Mouse (Mus musculus) left cerebral cortex, postnatal 10 days (tissue): Measurements from ENCODE around the gene BC005537. TPM values are rescaled to one million over a fixed set of nuclear protein-coding genes. Genes with fewer than 3 reads are reported as not detected.
"Not testable (repeated sequence)": the region's sequence is repeated elsewhere in the genome, so short reads cannot be mapped to it uniquely, and the experiment has no call there.

Experiments
- DNase-seq, 2 experiments: peaks; one replicate each; pipeline ENCODE4 v3.0.0; 2021 to 2022; ENCODE audit warnings: low spot score in 2 of 2, mixed read lengths in 1 of 2; ENCODE audit errors: extremely low spot score in 1 of 2
- intact Hi-C: fragments of 180-260 bp; cut with DNase I; formaldehyde crosslinking; loops from one replicate; pipeline ENCODE4 v1.15.1; 2025
- total RNA-seq, 2 experiments: library from RNA; stranded (reverse); gene quantifications; 2 replicates each; pipeline ENCODE4 v1.2.3; 2021

Gene BC005537
- total RNA-seq: 100 to 1,000 TPM; 224 TPM

GRCm38 (mm10) chr13:24801308-24801921 lies at the start of gene BC005537:
TSS of gene BC005537 (plus strand) at chr13:24801657.
- intact Hi-C loops: no loop called here
- peak; percentile 15 to 81 for DNase-seq

GRCm38 (mm10) chr13:24756756-24757155 lies 44.7 kb upstream of the BC005537 start:
- no peak for DNase-seq
- intact Hi-C loops: no loop called here

DNA sequence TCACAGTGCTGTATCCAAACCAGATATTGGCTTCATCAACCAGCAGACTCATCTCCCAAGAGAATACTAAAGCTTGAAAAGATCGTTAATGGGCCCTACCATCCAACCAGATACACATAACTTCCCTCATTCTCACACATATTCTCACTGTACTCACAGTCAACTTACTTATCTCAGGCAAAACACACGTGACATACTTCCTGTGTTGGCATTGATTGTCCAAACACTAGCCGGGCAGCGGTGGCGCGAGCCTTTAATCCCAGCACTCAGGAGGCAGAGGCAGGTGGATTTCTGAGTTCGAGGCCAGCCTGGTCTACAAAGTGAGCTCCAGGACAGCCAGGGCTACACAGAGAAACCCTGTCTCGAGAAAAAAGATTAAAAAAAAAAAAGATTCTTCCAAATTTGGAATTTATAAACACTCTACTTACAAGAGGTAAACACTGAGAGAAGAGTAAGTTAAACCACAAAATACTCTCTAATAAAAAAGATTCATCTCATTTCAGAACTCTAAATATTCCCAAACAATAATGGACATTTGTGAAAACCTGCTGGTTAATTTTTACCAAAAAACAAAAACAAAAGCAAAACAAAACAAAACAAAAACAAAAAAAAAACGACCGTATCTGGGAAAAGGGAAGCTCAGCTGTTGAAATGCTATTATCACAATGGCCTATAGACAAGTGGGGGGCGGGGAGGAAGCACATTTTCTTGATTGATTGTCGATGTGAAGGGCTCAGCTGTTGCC lies 43.5 kb upstream of the BC005537 start:
- no peak for DNase-seq
- intact Hi-C loops: no loop called here

GRCm38 (mm10) chr13:24759451-24759850 lies 42.0 kb upstream of the BC005537 start:
- no peak for DNase-seq
- intact Hi-C loops: no loop called here

DNA sequence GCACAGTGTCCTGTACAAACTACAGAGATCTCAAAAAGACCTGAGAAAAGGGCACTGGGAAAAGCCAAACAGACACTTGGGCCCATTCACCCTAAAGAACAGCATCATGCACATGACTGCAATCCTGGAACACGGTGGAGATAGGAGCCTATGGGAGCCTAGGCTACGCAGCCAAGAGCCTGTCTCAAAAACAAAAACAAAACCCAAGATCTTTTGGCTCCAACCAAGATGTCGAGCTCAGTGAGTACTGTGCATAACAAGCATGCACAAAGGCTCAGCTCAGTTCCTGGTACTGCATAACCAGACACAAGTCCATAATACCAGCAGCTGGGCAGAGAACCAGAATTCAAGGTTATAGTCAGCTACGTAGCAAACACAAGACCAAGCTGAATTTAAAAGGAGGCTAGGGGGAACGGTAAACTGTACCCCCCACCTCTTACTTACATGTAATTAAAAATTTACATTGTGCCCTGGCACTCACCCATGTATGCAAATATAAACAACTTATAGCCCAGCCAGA lies 41.0 kb upstream of the BC005537 start:
- intact Hi-C loops: no loop called here
- no peak for DNase-seq

DNA sequence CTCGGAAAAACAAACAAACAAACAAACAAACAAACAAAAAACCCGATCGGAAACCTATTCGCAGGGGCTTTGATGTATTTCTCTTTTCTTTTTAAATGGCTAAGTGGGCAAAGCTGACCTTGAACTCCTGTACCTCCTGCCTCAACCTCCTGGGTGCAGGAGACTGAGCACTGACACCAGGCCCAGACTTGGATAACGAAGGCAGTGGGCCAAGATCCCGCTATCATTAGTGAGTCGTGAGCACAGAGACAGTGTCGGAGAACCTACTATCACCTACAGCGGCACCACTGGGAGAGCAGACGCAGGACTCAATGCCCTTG lies 40.4 kb upstream of the BC005537 start:
- DNase-seq: no peak
- intact Hi-C loops: no loop called here

DNA sequence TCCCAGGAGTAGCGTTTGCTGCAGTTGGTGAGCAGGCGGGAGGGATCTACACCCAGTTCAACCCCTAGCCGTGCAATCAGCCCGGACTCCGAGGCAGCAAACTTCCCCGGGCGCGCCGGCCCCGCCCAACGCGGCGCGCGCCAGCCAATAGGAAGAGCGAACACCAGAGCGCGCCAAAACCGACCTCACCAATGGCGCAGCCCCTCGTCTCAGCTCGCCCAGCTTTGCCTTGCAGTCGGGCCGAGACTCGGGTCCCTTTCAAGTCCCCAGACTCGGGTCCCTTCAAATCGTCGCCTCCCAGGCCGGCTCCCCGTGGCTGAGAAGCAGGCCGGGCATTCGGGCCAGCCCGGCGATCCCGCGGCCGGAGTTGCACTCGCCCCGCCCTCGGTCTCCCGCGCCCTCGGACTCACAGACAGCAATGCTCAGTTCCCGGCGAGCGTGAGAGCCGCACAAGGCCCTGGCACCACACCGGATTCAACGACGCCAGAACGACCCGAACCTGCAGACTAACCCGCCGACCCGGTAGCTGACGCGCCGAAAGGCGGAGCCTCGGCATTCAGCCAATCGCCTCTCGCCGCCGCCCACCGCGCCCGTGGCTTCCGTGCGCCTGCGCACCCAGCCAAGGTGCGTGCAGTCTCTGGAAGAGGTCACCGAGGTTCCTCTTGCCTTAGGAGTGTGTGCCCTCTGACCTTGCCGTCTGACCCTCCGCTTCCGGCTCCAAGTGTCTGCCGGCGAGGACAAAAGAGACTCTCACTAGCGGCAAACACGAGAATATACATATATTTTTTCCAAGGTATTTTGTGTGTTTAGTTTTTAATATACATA lies 39.8 kb upstream of the BC005537 start, which contains the start of gene Gmnn:
Gene Gmnn, minus strand, starts transcription at position 521 of the 825 bp plus-strand sequence.
- DNase-seq: peak; percentile 63 to 88
- intact Hi-C loops: no loop called here

GRCm38 (mm10) chr13:24762254-24762653 lies 39.2 kb upstream of the BC005537 start:
- intact Hi-C loops: no loop called here
- DNase-seq: no peak

DNA sequence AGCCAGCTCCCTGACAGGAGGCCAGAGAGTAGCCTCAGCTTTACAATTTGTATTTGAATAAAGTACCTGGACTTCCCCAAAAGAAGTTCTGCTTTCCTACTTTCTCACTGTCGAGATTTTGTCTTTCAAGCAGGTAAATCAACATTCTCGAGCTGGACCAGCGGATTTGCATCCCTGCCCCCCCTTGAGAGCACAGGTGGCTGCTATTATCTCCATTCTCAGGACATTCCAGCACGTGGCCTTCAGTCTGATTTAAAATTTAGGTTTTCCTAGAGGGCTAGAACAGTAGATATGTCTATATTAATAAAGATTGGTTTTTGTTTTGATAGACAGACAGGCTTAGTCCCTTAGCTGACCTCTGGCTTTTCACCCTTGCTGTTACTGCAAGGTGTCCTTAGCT lies 33.6 kb upstream of the BC005537 start:
- DNase-seq, intact Hi-C loops: not testable (repeated sequence)

DNA sequence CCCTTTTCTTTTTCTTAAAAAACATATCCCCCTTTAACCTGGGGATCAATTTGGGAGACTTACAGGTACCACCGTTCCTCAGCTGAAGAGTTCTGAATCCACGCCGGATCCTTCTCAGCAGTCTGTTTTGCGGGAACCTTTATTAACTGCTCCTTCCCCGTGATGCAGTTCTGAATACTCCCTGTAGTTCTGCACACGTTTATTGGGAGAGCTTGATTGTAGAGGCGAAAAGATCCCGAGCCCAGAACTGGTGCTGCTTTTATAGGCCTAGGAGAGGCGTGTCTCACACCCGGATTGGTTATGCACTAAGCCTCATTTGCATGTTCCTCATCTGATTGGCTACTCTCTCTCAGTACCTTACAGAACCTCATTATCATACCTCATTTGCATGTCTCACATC lies 30.0 kb upstream of the BC005537 start:
- DNase-seq, intact Hi-C loops: not testable (repeated sequence)

DNA sequence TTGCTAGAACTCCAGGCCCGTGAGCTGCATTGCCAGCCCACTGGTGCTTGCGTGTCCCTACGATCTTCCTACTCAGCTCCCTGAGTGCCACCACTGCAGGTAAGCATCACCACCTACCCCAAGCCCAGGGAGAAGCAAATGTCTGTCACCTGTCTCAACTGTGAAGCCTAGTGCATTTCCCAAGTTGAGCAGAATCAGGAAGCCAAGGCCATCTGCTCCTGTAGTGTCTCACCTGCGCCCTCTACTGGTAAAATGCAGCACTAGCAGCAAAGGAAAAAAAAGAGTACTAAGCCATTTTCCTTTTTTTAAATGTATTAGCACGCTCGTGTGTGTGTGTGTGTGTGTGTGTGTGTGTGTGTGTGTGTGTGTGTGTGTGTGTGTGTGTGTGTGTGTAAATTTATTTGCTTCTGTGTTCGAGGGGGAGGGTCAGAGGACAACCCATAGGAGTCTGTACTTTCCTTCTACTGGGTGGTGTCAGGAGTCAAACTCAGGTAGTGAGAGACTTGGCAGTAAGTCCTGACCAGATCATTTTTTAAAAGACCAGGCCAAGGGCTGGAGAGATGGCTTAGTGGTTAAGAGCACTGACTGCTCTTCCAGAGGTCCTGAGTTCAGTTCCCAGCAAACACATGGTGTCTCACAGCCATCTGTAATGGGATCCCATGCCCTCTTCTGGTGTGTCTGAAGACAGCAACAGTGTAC lies 25.2 kb upstream of the BC005537 start:
- intact Hi-C loops: loop anchor here (5.0 kb wide), 1 partner anchor 294 kb away; no protein-coding TSS in a partner anchor
- DNase-seq: peak; percentile 42 to 52

GRCm38 (mm10) chr13:24778026-24778425 lies 23.4 kb upstream of the BC005537 start:
- DNase-seq: no peak
- intact Hi-C loops: loop anchor here (5.0 kb wide), 1 partner anchor 296 kb away; no protein-coding TSS in a partner anchor

DNA sequence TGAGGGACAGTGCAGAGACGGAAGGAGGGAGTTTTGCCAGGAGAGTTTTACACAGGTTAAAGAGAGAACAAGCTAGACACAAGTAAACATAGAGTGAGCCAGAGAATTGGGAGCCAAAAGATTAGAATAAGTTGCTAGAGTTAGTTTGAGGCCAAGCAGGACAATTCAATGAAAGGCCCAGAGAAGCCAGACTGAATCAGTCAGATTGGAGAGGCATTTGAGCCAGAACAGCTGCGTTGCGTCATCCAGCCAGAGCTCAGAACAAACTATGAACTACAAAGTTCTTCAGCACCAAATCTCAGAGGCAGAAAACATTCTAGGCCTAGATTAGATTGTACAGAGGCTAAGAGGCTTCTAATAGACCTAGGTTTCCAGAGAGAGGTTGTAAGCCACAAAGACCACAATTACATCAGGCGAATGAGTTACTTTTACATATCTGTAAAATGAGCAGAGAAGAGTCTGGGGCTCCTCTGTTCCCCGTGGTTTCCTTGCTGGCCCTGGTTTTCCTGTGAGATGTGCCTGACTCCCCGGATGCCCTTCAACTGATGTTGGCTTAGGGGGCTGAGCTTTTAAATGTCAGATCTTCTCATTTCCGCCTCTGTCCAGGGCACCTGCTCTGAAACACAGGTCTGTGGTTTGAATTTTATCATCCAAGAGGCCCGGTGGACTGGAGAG lies 22.6 kb upstream of the BC005537 start:
- no peak for DNase-seq
- intact Hi-C loops: loop anchor here (5.0 kb wide), 1 partner anchor 297 kb away; no protein-coding TSS in a partner anchor

DNA sequence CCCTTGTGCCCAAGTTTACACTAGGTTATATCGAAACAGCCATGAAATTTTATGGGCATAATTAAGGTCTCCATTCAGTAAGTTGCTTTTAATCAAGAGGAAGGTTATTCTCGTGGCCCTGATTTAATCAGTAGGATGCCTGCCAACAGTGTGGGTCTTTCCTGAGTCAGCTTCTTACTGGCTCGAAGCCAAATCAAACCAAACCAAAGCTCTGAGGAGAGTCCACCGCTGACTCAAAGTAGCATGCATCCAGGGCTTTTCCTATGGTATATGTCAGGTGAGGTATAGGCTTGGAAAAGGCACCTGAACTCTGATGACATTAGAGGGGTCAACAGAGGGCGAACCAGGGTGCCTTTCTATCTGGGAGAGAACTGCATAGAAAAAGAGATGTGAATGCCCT lies 19.5 kb upstream of the BC005537 start:
- intact Hi-C loops: no loop called here
- DNase-seq: peak in 1 of 2 experiments; percentile 24

- no peak for DNase-seq
Measured at GRCm38 (mm10) chr13:24786014-24786490, 15.4 kb upstream of the BC005537 start.

DNA sequence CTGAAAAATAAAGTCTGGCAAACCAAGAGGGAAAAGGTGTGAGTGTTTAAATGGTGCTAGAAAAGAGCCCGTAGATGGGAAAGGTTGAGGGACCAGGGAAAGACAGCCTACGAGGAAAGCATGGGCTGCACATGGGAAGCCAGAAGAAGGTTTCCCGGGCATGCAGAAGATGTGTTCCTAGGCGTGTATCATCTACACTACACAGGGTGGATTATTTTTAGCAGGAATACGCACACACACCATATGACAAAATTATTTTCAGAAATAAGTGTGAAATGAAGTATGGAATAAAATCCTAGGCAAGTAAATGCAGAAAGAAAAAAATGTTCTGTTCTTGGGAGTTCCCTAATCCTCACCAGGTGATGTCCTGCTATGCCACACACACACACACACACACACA lies 14.0 kb upstream of the BC005537 start:
- DNase-seq: no peak
- intact Hi-C loops: no loop called here

More at GRCm38 (mm10) chr13:24786014-24786490, 15.4 kb upstream of the BC005537 start:
- intact Hi-C loops: no loop called here

- intact Hi-C loops: no loop called here
- DNase-seq: no peak
Measured at GRCm38 (mm10) chr13:24791349-24791748, 10.1 kb upstream of the BC005537 start.

GRCm38 (mm10) chr13:24792411-24793045 lies 8.9 kb upstream of the BC005537 start:
- DNase-seq: no peak
- intact Hi-C loops: no loop called here
